Mouse (Mus musculus): ENCODE results near the gene Cdyl. TPM values are rescaled to one million over a fixed set of nuclear protein-coding genes. Genes with fewer than 3 reads are reported as not detected.
"Not testable (repeated sequence)": the region's sequence is repeated elsewhere in the genome, so short reads cannot be mapped to it uniquely, and the experiment has no call there.

Gene Cdyl
- total RNA-seq, 2 experiments from 2014 or later = 7.1 to 15.9 TPM

DNA sequence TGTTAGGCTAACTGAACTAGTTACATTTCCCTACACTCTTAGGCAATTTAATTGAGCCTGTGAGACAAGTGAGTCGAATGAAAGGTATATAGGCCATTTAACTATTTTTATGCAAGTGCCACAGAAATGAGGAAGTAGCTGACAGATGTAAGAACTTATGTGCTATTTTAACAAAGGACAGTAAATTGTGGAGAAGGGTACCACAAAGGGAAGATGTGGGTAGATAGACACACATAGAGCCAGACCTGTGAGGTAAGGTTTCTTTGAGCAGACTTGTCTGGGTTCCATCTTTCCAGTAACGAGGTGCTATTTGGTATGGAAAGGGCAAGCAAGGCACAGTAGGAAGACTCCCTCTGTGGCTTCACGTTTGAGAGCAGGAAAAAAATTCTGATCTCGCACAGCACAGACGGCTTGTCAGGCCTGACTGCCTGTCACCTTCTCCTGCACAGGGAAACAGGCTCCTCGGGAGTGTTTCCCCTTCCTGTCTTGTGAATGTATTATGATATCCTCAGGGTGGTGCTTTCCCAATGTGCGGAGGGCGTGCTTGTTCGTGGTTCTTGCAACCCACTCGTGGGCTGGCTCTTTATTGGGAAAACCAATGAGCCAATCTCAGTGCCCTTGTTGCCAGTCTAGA lies 162.3 kb downstream of the Cdyl start:
- peak; percentile 76 for ATAC-seq (replicated peaks; ENCODE audit: poor library complexity, severe bottlenecking)

GRCm38 (mm10) chr13:35822795-35823194 lies 163.2 kb downstream of the Cdyl start:
- ATAC-seq (replicated peaks; ENCODE audit: poor library complexity, severe bottlenecking) = no peak

- ATAC-seq (replicated peaks; ENCODE audit: poor library complexity, severe bottlenecking) = no peak
These were observed 166.0 kb downstream of the Cdyl start for GRCm38 (mm10) chr13:35825639-35826038.

DNA sequence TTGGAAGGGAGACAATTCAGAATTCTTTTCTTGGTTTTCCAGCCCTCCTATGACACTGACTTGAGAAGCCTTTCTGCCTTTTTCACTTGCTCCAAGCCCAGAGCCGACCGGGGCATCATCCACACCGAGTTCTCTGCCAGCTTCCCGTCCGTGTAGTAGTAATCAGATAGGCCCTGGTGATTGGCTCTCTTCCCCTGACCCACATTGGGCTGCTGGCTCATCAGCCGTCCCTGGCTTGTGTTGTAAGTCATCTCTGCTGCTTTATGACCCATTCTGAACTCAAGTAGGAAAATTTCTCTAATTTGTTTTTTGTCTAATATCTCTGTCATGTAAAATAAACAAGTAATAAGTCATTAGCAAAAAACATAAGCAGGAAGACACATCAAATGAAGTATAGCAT lies 173.0 kb downstream of the Cdyl start:
- ATAC-seq (replicated peaks; ENCODE audit: poor library complexity, severe bottlenecking) = no peak

GRCm38 (mm10) chr13:35833941-35834340 lies 174.3 kb downstream of the Cdyl start:
- ATAC-seq (replicated peaks; ENCODE audit: poor library complexity, severe bottlenecking) = no peak

DNA sequence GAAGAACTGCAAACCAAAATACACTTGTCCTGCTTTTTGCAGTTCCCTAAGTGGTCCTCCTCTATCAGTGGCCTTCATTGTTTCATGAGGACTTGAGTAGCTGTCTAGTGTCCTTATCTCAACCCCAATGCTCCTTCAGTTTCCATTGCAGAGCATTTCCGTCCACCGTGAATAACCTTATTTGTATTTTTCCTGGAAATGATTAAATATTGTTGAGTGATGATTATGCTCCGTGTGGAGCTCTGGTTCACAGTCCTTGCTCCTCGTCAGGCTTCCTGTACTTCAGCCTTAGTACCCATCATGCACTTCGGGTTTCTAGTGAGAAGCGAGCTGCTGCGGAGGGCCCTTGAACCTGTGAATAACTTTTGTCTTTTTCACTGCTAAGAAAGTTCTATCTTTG lies 176.0 kb downstream of the Cdyl start:
- no peak for ATAC-seq (replicated peaks; ENCODE audit: poor library complexity, severe bottlenecking)

- ATAC-seq (replicated peaks; ENCODE audit: poor library complexity, severe bottlenecking) = not testable (repeated sequence)
These were observed 176.9 kb downstream of the Cdyl start for GRCm38 (mm10) chr13:35836501-35836900.

GRCm38 (mm10) chr13:35840102-35840501 lies 180.5 kb downstream of the Cdyl start:
- no peak for ATAC-seq (replicated peaks; ENCODE audit: poor library complexity, severe bottlenecking)

DNA sequence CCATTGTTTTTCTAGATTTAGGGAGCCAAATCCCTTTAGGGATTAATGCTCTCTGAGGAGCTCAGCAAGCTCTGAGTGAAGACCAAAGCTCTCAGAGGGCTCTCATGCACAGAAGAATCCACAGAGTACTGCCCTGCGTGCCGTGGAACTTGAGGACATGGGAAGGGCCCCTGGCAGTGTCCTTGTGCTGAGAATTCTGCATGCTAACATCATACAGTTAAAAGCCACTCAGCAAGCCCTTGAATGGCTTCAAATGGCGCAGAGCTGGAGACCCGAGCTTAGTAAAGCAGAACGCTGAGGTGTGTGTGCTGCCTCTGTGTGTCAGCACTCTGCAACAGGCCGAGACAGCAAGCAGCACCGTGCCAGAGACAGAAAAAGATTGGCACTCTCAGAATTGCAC lies 183.8 kb downstream of the Cdyl start:
- no peak for ATAC-seq (replicated peaks; ENCODE audit: poor library complexity, severe bottlenecking)

DNA sequence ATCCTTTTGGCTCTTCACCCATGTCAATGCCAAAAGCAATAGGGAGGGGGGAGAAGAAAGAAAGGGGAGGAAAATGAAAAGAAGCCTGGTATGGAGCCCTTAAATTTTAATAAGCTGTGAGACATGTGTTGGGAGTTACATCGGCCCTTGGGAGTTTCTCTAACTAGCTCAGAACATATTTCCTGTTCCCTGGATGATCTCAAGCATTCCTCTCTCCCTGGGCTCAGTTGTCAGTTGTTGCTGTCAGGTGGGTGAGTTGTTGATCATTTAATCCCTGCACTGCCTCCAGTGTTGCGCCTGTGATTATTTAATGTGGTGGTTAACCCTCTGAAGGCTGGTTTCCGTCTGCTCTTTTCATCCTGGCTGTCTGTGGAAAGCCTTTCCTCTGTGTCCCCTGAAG lies 185.7 kb downstream of the Cdyl start:
- ATAC-seq (replicated peaks; ENCODE audit: poor library complexity, severe bottlenecking) = no peak

DNA sequence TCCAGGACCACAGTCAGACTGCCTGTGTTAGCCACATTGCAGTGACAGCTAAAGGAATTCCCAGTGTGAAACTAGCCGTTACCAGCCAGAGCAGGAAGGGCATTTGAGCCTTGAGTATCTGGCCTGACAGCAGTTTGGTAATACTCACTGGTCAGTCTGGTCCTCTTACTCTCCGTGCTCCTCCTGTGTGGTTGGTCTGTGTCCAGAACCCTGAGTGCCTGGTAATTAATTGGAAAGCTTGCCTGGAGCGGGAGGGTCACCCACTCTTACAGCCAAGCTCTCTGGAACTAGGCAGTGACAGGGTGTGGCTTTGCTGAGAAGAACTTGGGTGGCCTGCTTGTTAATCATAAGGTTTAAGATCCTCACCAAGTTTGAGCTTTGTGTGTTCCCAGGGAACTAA lies 189.1 kb downstream of the Cdyl start:
- no peak for ATAC-seq (replicated peaks; ENCODE audit: poor library complexity, severe bottlenecking)

- no peak for ATAC-seq (replicated peaks; ENCODE audit: poor library complexity, severe bottlenecking)
These were observed 191.9 kb downstream of the Cdyl start for GRCm38 (mm10) chr13:35851581-35851980.

DNA sequence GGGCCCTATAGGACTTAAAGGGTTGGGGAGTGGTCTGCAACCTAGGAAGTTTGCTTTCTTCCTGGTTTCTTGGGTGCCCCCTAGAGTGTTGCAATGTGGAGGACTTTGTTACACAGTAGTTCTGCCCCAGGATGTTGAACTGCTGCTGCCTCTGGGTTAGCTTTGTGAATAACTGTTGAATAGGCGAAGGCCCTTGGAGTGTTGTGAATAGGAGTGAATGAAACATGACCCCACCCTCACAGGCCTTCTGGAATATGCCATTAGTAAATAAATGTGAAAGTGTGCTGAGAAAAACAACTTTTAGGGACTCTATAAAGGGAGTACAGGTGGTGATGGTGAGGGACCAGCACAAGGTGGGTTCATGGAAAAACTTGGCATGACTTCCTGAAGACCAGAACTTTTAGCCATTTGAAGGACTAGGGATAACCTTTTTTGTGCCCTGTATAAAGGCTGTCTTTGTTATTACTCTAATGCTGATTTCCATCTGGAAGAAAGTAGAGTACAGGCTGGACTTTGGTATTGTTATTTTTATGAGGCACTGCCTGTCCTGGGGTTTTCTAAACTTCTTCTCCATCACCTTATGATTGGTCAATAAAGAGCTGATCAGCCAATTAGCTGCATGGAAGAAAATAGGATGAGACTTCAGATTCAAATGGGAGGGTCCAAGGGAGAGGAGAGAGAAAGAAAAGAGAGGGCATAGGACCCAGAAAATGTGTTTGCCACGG lies 193.4 kb downstream of the Cdyl start:
- ATAC-seq (replicated peaks; ENCODE audit: poor library complexity, severe bottlenecking) = no peak; the same call in 1 of the 2 replicates

DNA sequence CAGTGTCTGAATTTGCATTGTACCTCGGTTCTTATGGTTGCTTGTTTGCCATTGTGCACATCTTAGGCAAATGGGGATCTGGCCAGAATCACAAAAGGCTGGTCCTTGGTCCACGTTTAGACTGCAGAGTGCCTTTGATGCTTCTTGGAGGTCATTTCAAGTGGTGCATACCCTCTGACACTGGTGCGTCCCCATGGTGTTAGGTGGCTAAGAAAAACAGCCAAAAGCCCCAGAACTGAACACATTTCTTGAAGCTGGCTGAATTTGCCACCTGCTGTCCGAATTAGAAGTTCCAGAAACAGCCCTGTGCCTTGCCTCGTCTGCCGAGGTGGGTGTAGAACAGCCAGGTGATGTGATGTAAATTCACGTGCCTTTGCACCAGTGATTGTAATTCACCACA lies 197.9 kb downstream of the Cdyl start:
- ATAC-seq (replicated peaks; ENCODE audit: poor library complexity, severe bottlenecking) = no peak

DNA sequence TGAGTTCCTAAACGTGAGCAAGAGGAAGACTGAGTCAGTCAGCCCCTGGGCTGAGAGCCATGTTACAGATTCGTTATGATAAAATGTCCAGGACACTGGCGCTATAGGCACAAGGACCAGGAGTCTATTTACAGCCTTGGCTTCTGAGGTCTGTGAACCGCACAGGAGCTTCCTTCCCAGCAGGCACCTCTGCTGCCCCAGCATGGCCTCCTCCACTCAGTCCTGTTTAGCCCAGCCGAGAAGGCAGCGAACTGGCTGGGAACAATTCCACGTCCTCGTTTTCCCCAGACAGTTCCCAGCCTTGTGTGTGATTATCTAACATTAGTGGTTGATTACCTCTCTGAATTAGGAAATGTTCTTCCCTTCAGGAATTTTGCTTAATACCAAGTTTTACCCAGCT lies 201.3 kb downstream of the Cdyl start:
- no peak for ATAC-seq (replicated peaks; ENCODE audit: poor library complexity, severe bottlenecking)

- no peak for ATAC-seq (replicated peaks; ENCODE audit: poor library complexity, severe bottlenecking)
These were observed 211.0 kb downstream of the Cdyl start for GRCm38 (mm10) chr13:35870659-35871058.

- peak; percentile 76 for ATAC-seq (replicated peaks; ENCODE audit: poor library complexity, severe bottlenecking)
These were observed 211.5 kb downstream of the Cdyl start for GRCm38 (mm10) chr13:35871107-35871506.

DNA sequence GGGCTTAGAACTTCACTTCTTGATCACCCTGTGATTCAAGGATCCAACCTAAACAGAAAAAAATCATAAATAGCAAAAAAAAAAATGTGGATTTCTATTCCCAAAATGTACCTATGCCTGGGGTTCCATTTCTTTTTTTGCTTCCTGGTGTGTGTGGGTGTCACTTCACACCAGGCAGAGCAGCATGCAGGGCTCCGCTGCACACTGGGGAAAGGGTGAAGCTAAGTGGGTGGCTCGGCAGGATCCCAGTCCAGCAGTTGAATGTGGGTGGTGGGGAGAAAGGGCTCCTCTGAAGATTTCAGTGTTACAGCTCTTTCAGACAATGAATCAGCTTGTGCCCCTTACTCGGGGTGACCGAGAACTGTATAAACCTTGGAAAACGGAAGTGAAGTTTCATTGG lies 215.8 kb downstream of the Cdyl start:
- ATAC-seq (replicated peaks; ENCODE audit: poor library complexity, severe bottlenecking) = no peak

GRCm38 (mm10) chr13:35878282-35878681 lies 218.6 kb downstream of the Cdyl start:
- ATAC-seq (replicated peaks; ENCODE audit: poor library complexity, severe bottlenecking) = no peak

- ATAC-seq (replicated peaks; ENCODE audit: poor library complexity, severe bottlenecking) = no peak
These were observed 219.4 kb downstream of the Cdyl start for GRCm38 (mm10) chr13:35879068-35879467.

DNA sequence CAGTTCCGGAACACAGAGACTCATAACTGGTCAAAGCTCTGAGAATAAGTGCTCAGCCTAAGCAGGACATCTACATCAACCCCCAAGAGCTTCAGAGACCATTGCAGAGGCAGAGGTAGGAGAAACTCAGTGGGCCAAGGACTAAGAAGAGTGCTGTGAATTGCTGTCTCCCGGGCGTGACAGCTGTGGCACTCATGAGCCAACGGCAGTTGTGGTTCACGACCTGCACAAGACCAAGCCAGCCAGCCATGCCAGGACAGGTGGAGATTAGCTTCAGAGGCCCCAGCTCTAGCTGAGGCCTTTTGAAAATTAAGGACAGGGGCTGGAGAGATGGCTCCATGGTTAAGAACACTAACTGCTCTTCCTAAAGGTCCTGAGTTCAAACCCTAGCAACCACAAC lies 219.9 kb downstream of the Cdyl start:
- ATAC-seq (replicated peaks; ENCODE audit: poor library complexity, severe bottlenecking) = no peak

- no peak for ATAC-seq (replicated peaks; ENCODE audit: poor library complexity, severe bottlenecking)
These were observed 221.0 kb downstream of the Cdyl start for GRCm38 (mm10) chr13:35880555-35881046.
